Mouse (Mus musculus) adrenal gland, adult 8-10 months (tissue): ENCODE measurements around the gene Man1a. TPM values are rescaled to one million over a fixed set of nuclear protein-coding genes. Genes with fewer than 3 reads are reported as not detected.

Source experiments
- DNase-seq: peaks from one replicate; pipeline ENCODE4 v3.0.0; 2022
- total RNA-seq, 4 experiments: library from RNA; stranded (reverse); gene quantifications; 2 replicates each; pipeline ENCODE4 v1.2.4; 2022

The Man1a gene
- total RNA-seq, 4 experiments from 2014 or later = 21.9 to 151 (median 82.6) TPM

DNA sequence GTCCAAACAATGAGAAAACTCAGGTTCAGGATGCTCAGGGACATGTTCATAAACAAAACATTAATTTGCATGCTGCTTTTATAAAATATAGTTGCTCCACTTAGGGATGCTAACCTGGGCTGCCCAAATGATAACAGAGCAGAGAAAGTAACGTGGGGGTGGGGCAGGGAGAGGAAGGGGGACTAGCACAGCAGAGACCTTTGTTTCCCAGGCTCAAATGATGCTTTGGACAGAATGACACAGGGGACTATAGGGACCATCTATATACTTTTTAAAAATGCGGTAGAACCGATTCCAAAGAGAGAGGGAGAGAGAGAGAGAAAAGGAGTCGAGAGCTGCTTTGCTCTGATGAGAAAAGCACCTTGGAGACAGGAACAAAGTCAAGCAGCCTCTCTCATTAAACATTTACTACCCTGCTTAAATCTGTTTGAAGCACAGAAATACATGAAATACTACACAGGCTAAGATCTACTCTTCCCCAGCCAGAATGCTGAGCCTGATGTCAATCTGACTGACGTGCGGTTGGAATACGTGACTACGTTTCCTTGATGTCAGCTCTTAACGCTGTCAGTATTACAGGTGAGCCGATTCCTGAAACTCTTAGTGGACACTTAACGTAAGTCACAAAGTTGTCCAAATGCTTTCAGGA, 63.1 kb downstream of the Man1a start:
- DNase-seq = no peak

DNA sequence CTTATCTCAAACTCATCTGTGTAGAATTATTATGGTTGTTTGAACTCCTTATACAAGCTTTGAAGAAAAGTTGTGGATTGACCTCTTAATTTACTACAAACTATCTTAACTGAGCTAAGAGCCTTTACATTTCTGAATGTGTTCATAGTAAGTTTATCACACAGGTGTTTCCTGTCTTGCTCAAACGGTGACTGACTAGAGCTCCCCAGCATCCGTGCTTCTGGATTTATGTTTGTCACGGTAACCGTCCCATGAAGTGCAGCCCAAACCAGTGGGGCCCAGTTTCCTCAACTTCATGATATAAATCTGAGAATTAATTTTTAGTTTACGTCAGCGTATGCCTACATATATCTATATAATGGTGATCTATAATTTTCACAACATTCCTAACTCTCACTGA, 67.3 kb downstream of the Man1a start:
- DNase-seq = no peak

DNA sequence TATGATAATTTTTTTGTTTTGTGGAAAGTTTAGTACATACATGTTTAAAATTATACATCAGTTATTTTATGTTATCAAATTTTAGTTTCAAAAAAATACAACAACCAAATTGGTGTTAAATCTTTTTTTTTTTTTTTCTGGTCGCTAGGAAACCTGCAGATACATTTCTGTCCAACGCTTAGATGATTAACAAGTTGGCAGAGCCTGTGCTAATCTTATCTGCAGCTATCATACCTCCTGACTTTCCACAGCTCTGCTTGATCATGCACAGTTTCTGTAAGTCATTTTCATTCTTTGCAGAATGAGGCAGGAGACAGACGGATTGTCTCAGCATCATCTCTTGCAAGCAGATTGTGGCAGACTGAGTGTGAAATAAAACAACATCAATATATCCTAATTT, 69.5 kb downstream of the Man1a start:
- DNase-seq = no peak

DNA sequence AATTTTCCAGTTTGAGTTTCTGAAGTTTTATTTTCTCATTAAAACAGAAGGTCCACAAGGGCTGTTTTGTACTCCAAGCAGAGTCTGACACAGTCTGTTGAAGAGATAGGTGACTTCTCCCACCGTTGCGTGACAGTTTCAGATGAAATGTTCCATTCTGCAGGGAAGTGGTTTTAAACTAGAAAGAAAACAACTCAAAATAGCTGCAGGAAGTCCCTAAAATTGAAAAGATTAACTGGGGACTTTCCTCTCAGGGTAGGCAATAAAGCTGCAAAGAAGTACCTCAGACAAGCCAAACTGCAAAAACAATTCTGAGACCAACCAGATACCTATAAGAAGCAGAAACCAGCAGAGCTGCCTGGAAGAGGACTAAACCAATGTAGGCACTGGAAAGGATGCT, 70.6 kb downstream of the Man1a start:
- DNase-seq = no peak

DNA sequence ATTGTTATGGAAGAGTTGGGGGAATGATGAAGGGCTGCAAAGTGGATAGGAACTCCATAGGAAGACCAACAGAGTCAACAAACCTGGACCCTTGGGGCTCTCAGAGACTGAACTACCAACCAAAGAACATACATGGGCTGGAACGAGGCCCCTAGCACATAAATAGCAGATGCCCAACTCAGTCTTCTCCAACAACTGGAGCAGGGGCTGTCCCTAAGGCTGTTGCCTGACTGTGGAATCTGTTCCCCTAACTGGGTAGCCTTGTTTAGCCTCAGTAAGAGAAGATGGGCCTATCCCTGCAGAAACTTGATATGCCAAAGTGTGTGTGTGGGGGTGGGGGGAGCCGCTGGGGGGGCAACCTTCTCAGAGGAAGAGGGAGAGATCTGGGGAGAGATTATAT, 73.5 kb downstream of the Man1a start:
- no peak for DNase-seq

DNA sequence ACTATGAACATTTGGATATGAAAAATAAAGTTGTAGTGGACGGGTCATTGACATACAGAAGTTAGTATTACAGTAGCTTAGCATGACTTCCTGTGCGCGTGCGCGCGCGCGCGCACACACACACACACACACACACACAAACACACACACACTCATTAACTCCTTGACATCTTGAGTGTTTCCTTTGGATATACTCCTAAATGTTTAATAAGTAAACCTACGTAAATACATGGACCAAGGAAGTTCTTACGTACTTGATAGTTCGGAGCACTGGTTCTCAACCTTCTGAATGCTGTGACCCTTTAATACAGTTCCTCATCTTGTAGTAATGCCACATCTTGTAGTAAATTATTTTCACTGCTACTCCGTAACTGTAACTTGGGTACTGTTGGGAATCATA, 79.1 kb downstream of the Man1a start:
- no peak for DNase-seq

DNA sequence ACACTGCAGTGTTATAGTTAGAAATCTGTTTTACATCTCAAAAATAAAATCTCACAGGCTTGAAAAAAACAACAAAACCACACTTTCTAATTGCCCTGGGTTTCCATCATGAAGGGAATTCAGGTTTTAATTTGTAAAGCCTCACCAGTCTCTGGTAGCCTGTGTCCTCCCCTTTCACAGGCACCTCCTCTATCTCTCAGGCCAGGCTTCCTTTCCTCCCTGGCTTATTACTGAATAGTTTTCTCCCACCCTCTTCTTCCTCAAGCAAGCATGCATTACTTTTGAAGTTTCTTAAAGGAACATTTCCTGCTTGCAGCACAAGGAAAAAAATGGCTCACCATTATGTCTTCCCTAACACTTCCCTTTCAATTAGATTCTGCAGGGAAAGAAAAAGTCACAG, 80.2 kb downstream of the Man1a start:
- DNase-seq = no peak

DNA sequence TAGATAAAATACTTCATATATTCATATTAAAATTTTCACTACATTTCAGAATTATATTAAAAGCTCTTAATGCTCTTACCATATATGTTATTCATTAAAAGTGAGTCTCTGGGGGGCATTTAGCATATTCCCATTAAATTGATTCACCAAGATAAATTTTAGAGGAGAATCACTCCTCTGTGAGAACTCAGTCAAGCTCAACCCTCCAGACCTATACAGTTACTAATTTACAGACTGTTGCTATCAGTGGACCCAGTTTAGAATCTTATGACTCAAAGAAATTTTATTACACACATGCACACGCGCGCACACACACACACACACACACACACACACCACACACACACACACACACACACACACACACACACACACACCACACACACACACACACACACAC, 81.8 kb downstream of the Man1a start:
- no peak for DNase-seq

DNA sequence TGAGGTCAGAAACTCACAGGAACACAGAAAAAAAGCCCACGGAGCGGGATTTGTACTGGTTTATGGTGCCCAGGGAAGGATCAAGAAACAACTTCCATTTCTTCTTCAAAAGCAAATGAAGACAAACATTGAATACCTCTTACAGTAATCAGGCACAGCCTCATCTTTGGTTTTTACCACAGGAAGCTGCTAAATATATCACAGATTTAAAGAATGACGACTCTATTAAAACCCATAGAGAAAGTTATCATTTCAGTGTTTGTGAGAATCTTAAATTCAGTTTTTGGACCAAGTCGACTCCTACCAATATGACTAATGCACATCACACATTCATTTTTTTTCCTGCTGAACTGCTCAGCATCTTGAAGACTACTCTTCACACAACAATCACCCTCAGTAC, 86.0 kb downstream of the Man1a start:
- no peak for DNase-seq

DNA sequence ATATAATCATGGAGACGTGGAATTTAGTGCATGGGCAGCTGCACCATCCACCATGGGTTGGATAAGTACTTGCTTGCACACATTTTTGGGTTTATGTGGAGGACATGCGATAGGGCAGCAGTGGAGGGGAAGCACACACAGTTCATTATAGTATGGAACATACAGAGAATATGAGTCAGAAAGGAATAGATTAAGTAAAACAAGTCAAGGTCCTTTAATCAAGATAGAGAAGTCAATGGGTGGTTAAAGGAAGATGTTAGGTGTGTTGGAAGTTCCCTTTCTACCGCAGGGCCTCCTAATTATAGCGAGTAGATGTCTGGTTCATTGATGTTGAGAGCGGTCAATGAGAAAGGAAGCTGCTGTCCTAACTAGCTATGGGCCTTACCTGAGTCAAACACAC, 91.5 kb downstream of the Man1a start:
- DNase-seq = no peak

DNA sequence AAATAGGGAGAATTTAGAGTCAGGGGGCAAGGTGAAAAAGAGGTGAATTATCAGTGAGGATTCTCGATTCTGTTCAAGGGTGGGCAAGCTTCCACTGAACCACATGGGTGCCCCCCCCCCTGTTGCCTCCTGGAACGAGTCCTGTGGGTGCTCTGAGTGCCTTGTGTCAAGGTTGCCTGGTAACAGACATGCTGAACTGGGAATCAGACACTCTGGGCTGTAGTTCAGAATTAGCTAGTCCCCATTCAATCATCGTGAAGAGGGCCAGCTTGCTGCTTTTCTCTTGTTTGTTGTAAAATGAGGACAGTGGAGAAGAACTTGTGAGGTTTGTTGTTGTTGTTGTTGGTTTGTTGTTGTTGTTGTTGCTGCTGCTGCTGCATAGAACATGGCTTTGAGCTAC, 92.3 kb downstream of the Man1a start:
- DNase-seq = no peak

DNA sequence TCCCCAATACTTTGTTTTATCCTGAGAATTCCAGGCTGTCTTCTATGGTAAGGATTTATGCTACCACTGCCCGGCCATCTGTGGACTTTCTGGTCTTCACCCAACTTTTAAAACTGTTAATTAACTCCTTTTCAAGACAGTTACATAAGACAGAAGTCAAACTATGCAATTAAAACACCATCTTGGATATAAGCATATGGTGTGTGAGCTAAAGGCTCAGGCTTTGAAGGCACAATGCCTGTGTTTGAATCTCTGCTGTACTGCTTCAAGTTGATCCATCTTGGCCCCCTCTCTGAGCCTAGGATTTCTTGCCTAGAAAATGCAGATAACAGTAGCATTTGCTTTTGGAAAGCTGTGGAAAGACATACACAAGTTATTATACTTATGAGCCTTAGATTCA, 97.8 kb downstream of the Man1a start:
- no peak for DNase-seq

DNA sequence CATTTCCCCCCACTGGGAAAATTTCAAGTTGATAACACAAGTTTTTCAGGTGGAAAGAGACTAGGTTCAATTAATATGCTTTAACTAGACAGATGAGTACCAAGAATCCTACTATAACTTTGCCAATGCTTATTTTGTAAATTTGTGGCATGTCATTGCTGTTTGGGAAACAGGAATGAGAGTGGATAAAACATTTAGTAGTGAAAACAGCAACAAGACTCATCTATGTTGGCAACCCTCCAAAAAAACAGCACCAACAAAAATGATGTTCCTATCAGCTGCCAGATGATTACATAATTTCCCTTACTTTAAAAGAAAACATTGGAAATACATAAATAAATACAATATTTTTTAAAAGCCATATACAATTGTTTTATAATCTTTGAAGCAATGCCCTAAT, 102.2 kb downstream of the Man1a start:
- no peak for DNase-seq

DNA sequence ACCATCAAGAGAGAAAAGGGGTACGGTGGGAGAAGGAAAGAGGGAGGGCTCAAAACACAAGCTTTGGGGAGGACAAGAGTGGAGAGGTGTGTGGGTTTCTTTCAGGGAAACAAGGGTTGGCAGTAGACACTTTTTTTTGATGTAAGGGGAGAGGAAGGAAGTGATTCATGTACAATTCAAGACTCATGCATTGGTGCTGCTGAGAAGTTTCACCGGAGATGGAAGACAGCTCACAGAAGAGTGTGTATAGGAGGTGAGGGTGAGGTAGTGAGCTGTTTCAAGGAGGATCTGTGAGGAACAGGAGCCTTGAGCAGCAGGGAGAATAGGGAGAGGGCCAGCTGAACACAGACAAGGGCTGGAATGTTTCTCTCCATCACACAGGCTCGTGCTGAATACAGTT, 116.7 kb downstream of the Man1a start:
- DNase-seq = no peak

DNA sequence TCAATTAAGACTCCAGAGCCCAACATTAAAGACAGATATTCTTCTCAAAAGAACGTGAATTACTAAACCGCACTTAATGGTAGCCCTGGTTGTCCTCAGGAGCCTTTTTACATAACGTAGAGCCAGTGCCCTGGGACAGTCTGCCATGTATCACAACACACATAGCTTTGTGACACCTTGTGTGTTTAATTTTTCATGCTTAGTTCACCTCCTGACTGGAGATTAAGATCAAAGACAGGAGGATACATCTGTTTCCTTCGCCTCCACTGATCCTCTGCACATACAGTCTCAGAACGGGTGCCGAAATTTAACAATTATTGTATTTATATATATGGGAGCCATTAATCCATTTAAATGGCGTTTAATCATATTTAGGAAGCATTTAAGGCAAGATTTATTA, 134.8 kb downstream of the Man1a start:
- DNase-seq = no peak

DNA sequence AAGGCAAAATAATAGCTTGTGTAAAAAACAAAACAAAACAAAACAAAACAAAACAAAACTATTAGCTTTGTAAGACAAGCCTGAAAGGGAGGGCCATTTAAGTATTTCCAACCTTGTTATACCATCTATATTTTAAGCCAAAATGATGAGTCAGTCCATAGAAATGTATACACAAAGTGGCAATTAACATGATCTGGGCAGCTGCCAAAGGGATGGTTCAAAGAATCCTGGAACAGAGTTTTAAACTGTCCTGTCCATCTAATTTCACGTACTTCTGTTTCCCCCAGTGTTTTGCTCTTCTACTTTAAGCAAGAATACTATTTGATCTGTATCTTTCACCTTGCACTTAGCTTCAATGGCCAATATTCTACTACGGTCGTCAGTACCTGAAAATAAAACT, 138.2 kb downstream of the Man1a start:
- no peak for DNase-seq

DNA sequence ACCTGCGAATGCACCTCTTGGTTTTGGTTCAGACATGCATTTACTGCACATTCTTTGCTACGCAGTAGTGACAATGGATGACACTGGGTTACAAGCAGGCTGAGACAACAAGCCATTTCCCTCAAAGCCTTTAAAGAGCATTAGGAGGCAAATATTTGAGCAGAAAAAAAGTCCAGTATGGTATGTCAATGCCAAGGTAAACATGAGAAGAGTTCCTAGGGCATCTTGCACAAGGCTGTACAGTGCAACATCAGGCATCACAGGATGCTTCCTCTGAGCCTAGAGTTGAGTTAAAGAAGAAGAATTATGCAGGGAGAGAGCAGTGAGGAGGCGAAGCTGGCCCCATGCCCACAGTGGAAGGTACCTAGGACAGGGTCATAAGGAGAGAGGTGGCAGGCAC, 140.3 kb downstream of the Man1a start:
- no peak for DNase-seq

DNA sequence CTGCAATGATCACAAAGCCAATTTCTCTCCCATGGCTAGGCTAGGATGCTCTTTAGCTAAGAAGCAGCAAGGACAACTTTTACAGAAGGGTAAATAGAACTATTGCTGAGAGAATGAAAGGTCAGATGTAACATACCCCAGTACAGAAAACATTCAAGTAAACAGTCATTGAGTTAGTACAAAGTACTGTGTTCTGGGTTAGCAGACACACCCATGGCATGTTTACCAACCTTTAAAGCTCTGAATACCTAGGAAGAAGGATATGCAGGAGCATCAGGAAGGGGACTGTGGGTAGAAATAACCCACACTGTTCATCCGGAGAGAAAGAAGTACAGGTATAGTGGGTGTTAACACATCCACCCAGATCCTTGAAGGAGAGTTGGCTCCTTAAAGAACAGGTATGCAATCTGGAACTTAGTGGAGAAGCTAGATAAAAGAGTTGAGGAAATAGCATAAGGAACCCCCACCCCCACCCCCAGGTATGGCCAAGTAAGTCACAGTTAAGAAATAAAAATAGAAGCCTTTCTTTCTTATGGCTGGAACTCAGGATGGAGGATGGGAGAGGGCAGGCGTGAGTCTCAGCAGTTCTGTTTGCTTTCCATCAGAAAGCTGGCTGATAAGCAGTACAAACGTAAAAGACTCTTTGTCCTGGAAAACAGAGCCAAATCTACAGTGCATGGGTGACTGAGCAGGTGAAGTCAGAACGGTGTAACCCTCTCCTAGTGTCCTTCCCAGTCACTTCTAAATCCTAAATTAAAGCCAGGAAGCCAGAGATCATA, 146.5 kb downstream of the Man1a start:
- no peak for DNase-seq

DNA sequence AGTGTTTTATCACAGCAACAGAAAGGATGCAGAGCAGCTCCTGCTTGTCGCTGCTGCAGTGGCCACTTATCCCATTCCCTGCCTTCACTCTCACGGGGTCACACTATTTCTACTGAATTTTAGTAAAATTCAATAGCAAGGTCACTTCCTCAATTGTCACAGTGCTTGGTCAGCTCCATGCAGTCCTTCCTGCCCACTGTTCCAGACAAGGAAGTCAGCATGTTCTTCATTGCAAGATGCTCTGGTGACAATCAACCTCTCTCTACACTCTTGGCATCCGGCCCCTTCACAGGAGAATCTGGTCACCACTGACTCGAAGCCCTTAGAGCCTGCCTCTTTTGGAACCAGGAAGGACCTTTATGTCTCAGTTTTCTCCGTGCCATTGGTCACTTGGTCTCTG, 148.5 kb downstream of the Man1a start:
- DNase-seq = no peak

DNA sequence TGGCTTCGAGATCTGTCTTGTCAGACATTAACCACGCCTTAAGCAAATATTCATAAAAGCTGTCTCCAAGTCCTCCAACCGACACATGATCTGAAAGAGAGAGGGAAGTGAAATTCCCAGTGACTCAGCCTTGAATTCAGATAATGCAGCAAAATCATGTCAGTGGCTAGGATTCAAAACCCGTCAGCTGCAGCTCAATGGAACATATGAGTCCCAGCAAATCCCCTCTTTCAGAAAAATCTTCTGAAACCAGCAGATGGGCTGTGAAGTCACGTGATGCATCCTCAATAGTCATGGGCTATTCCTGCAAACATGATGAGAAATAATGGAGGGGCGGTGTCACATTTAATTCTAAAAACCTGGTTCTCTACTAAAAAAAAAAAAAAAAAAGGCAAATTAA, 151.0 kb downstream of the Man1a start:
- DNase-seq = no peak

DNA sequence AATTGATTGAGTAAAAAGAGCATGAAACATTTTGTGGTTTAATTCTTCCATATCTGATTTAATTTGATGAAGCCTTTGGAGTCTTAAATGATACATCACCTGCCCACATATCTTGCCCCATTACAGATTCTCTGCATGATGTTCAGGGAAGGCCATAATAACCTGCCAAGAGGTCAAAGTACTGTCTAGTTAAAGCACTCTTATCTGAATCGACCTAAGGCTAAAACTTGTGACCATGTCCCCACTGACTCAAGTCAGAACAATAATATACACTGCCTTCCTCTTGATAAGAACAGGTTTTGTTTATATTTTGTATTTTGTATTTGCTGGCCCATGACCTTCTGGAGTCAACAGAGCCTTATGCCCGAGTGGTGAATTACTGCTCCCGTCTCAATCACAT, 154.2 kb downstream of the Man1a start:
- DNase-seq = no peak

DNA sequence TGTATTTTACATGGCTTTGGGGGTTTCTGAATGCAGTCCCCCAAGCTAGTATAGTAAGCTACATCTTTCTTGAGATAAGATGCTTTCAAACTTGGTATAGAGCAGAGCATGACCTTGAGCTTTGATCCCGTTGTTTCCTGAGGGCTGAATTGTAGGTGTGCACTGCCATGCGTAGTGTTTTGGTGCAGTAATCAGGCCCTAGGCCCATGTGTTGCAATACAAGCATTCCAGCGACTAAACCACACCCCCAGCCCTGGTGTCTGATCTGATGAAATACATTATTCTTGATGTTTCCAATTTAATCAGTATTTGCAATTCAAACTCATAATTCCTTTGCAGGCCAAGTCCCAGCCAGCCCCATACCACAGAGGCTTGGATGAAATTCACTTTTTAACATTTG, 158.9 kb downstream of the Man1a start:
- DNase-seq = no peak

DNA sequence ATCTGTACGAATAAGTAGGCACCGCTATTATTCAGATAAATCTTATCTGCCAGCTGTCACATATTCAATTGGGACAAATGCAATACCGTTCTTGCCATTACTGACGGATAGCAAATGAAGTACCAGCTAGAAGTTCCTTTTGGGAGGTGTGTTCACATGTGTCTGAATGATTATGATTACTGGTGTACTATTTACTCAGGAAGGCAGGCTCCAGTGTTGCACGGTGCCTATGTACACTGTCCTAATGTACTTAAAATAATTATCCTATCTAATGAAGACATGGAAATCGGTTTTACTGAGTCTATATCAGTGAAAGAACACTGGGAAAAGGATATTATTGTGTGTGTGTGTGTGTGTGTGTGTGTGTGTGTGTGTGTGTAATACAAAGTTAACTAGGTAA, 160.7 kb downstream of the Man1a start:
- DNase-seq = no peak

DNA sequence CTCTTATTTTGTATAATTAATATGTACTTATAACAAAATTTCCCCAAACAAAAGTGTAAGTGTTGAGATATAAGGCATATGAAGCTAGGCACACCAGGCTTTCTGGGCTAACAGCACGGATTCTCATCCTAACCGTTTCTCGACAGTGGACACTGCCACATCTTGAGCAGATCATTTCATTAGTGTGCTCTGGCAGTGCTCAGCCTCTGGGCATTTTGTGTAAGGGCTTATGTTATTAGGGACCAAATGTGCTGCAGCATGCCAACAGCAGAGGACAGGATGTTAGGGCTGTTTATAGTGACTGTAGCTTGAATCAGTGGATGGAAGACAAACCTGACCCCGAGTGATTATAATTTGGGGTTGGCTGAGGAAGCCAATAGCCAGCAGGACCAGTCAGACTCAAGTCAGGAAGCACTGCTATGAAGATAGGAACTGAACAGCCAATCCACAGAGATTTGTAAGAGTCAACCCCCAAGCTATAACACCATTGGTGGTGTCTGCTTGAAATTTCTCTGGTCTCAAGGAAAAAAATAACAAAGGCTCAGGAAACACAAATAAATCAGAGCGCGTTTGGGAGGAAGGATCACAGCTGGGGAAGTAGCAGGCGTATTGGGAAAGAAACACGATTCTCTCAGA, 161.3 kb downstream of the Man1a start:
- no peak for DNase-seq
